Mouse (Mus musculus) retina, postnatal 7 days (tissue): ENCODE results near the gene Pcsk6.

Source experiments
- DNase-seq: peaks from one replicate; pipeline ENCODE4 v3.0.0-alpha.2; 2012; ENCODE audit warnings: low read depth, low spot score

Gene Pcsk6

GRCm38 (mm10) chr7:66001035-66001754 is 139.7 kb downstream of the Pcsk6 start:
- DNase-seq = no peak

DNA sequence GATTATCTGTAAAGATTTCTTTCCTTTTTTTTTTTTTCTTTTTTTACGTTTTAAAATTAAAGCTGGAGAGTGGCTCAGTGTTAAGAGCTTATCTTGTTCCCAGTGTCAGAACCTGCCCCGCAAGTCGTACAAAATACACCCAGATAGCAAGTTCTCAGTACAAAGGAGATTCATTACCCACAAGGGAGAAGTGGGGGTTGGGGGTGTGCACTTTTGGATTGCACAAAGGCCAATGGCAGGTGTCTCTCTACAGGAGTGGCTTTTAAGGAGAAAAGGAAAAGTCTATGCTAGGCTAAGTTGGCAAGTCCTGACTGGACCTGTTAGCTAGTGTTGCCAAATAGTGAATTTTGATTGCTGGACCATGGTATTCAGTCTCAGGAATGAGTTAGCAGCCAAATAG is 140.3 kb downstream of the Pcsk6 start:
- no peak for DNase-seq

- no peak for DNase-seq
These were observed 141.9 kb downstream of the Pcsk6 start for GRCm38 (mm10) chr7:66003447-66003846.

DNA sequence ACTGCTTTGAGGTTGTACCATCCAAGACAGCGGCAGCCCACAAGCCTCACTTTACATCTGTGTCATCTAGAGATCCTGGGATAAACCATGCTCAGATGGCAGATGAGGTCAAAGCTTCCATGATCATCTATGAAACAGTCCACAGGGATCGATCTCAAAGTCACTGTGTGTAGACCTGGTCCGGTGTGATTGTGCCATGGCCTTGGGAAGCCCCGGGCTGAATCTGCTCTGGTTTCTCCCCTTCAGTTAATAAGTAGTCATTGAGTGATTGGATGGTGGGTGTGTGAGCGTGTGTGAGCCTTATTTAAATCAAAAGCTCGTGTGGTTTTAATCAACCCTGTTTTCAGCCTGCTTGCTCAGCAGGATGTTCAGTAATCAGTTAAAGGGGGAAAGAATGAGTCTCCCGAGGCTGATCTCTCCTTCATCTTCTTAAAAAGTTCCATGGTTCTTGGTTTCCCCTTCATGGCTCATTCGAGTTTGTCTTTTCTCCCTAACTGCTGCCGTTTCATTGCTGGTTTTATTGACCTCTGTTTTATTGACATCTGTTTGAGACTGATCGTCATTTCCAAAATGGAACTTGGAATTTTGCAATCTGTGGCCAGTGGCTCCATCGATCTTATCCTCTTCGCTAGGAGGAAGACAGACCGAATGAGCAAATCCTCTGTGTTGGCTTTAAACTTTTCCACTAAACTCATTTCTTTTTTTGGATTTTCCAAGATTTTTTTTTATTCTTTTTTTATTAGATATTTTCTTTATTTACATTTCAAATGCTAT is 142.5 kb downstream of the Pcsk6 start:
- no peak for DNase-seq

- no peak for DNase-seq
These were observed 143.5 kb downstream of the Pcsk6 start for GRCm38 (mm10) chr7:66005066-66005465.

DNA sequence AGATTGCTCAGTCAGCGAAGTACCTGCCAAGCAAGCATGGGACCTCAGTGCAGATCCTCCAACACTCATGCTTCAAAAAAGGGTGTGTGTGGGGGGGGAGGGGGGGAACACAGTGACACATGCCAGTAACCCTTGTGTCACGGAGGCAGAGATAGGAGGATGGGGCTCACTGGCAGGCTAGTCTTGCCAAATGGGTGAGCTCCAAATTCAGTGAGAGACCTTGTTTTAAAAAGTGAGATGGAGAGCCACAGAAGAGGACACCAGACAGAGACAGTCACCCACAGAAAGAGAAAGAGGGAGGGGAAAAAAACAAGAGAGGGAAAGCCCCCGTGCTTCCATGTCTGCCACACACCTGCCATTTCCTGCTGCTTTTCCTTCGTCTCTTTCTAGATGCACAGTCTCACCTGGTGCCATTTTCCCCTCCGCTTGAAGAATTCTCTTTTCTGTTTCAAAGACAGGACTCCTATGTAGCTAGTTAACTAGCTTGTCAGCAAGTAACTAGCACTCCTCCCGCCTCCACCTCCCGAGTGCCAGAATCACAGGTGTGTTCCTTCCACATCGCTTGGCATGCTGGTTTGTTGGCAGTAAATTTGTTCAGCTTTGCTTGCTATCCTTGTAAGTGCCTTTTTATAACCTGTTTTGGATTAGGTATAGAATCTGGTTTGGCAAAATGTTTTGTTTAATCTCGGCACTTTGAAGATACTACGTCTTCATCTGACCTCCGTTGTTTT is 146.8 kb downstream of the Pcsk6 start:
- no peak for DNase-seq

- DNase-seq = no peak
These were observed 147.3 kb downstream of the Pcsk6 start for GRCm38 (mm10) chr7:66008892-66009273.

GRCm38 (mm10) chr7:66010518-66010917 is 149.0 kb downstream of the Pcsk6 start:
- DNase-seq = no peak

- peak; percentile 20 for DNase-seq
These were observed 166.2 kb downstream of the Pcsk6 start for GRCm38 (mm10) chr7:66027747-66028146.

GRCm38 (mm10) chr7:66028766-66029512 is 167.4 kb downstream of the Pcsk6 start:
- DNase-seq = no peak

GRCm38 (mm10) chr7:66036809-66037208 is 175.3 kb downstream of the Pcsk6 start:
- DNase-seq = no peak

DNA sequence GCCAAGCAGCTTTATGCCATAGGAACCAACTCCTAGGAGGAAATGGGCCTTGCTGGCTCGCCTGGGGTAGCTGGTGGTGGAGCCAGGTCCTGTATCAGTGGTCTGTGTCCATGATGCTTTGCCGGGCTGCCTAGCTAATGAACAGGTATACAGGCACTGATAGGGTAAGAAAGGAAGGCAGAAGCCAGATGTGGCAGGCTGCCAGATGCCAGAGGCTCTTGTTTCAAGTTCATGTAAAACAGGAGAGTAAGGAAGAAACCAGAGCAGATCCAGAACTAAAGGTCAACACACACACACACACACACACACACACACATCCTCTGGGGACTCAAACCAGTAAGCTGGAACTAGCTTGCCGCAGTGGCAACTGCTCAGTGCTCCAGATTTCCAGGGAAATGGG is 176.7 kb downstream of the Pcsk6 start:
- no peak for DNase-seq

GRCm38 (mm10) chr7:66038730-66039129 is 177.2 kb downstream of the Pcsk6 start:
- DNase-seq = no peak

DNA sequence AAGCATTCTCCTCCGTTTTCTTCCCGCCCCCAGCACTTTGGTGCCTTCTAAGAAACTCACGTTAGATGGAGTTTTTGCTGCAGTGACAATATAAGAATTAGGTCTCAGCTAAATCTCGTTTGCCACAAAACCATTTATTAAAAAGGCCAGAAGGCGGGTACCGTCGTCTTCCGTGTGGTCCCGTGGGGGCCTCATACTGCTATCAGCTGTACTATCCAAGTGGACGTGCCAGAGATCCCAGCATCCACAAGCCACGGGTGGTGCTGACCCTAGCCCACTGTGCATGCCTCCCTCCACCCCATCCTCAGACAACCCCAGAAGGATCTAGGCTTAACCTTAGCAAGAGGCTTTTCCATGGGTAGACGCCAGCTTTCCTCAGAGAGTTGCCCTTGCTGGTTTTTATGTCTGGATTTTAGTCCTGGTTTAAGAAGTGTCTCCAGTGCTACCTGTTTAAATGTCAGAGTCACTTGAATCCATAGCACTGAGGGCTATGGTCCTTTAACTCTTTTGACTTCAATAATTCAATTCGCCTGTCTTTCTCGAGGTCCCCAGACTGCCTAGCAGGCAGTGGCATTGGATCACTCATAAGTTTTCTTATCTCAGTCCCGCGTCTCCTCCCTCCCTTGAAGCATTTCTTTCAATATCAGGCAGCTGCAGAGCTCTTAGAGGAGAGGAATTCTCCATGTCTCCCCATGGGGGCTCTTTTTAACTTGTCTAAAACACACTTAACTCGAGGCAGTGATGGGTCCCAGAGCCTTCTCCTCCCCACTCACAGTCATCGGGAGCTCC is 178.7 kb downstream of the Pcsk6 start:
- DNase-seq = no peak

- no peak for DNase-seq
These were observed 182.3 kb downstream of the Pcsk6 start, which contains the start of gene Gm45213 for GRCm38 (mm10) chr7:66043552-66044459. TSS of gene Gm45213 (plus strand) at chr7:66043602.

- DNase-seq = no peak
These were observed 183.1 kb downstream of the Pcsk6 start for GRCm38 (mm10) chr7:66044617-66045016.

DNA sequence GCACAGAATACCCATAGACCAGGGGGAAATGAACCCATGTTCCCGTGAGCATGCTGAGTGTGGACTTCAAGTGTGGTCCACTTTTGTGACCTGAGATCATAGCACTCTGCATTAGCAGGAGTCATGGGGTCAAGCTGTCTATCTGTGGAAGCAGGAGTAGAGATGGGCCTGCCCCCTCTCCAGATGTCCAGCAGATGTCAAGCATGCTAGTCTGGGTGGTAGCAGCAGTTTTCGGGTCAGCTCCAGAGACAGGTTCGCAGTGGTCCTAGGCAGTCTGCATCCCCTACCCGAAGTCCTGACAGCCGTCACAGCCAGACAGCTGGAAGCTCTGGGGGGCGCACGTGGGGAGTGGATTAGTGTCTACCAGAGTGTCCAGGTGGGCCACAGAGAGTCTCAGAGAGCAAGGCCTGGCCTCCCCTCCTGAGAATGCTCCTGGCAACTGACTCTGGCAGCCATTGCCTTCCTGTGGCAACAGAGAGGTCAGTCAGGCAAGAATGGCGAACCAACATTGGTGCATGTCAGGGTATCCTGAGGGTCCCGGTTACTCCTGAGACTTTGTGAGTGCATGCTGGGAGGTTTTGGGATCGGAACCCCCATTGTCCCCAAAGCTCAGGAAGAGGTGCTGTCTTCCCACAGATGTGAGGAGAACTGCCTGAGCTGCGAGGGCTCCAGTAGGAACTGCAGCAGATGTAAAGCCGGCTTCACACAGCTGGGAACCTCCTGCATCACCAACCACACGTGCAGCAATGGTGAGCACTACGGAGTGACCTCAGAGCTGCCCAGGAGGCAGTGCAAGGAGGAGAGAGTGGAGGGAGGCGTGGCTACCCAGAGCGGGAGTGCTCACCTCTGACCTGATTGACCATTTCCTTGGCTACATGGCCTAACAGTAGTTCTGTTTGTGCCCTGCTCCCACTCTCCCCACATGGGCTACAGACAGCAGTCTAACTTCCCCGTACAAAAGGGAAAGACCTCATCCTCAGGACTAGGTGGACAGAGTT is 185.7 kb downstream of the Pcsk6 start:
- DNase-seq = no peak

- DNase-seq = no peak
These were observed 186.4 kb downstream of the Pcsk6 start for GRCm38 (mm10) chr7:66047975-66048374.
